Mouse (Mus musculus): ENCODE data around the gene Skor1.
A peak's percentile ranks its signal among the peaks of the same experiment; 100 is the strongest.

Skor1 gene

DNA sequence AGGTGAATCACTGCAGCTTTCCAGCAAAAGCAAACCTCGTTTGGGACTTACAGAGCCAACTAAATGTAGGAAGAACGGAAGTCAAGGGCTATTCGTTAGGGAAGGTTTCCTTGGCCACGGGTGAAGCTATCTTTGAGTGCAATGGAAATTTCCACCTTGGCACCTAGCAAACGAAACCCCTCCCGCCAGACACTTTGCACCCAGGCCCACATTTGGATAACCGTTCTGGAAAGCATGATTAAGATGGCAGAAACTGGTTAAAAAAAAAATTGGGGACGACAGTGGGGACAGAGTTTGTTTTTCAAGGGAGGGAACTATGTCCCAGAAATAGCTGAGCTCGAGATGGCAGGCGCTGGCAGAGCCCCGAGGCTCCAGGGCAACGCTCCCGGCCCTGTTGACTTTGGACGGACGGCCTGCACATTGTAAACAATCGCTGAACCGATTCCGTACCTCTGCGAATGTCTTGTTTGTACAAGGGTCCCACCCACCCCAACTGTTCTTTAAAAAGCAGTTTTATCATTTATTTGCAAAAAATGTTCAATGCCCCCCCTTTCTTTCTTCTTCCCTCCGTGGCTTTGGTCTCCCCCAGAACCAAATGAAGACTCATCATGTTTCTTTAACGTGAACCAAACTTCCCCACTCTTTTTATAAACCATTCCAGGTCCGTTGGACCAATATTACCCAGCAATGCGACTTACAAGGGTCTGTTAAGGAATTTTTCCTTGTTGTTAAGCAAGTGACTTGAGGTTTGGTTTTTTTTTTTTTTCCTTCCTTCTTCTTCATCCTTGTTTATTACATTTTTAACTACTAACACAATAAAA, 57.5 kb downstream of the Skor1 start:
- DNase-seq (ENCODE audit: extremely low spot score) = peak; percentile 22

DNA sequence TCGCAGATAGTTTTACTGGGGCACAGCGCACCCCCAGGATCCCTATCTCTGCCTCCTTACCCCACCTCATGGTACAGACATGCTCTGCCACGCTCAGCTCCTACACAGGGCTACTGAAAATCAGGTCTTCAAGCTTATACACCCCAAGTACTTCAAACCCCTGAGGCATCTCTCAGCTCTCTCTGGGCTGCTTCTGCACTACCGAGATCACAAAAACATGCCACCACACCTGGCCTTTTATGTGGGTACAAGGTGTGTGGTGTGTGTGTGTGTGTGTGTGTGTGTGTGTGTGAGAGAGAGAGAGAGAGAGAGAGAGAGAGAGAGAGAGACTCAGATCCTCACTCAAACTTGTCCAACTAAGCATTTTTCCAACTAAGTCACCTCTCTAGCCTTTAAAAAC, 59.6 kb downstream of the Skor1 start:
- DNase-seq (ENCODE audit: extremely low spot score) = no peak

Data from embryo, embryonic 9.5 days (tissue).